Mouse (Mus musculus) spleen, postnatal 4 days (tissue): Measurements from ENCODE around the gene D130043K22Rik.

Source experiments
- DNase-seq, 2 experiments: peaks; one replicate each; pipeline ENCODE4 v3.0.0; 2022; ENCODE audit warnings: low spot score in 2 of 2

The D130043K22Rik gene

DNA sequence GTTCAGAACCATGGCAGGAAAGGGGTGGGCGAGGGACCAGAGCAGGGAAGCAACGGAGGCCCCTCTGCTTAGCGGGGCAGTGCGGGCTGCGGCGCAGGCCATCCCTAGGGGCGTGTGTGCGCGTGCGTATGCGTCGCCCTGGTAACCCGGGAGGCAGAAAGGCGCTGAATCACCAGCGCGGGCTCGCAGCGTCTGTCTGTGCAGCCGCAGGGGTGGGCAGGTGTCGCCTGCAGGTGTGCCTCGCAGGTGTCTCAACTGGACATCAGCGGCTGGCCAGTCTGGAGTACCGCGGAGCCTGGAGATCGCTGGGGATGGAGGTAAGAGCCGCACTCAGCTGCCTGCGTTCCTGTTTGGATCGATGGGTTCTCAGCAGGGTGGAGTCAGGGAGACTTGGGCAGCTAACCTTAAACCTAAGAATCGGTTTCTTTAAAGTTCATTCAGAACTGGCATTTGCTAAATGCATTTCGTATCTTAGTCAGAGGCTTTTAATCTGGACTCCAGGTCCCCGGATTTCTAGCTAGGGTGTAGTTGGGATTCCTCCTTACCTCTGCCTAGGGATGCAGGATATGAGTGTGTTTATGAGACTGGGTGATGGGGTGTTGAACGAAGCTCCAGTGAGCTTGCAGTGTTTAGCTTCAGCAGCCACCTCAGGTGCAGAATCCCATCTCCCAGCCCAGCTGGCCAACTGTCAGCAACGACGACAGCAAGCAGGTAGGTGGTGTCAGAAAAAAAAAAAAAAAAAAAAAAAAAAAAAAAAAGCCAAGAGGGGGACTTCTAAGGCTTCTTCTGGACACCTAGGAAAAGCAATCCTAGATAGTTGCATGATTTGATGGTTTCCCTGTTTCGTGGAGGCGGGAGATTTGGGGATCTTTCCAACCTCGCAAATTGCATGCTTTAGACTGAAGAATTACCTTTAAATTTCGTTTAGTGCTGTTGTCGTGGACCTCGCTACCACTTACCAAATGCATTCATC is at the start of gene D130043K22Rik:
D130043K22Rik (plus strand) TSS at position 153 of the 973 bp plus-strand sequence.
- DNase-seq, result no peak

DNA sequence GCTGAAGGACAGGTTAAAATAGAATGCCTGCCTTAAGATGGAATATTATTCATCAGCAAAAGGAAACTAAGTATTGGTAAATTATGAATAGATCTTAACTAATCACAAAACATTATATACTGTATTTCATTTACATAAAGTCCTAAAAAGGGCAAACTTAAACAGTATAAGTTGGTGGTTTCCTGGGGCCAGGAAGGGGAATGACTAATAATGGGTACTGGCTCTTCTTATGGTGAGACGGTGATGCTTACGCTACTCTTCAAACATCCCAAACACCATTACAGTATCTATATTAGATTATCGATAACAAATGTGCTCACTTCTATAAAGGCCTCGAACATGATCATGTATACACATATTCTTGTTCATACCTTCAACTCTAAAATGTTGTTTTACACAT is 46.2 kb upstream of the D130043K22Rik start:
- DNase-seq, result no peak

DNA sequence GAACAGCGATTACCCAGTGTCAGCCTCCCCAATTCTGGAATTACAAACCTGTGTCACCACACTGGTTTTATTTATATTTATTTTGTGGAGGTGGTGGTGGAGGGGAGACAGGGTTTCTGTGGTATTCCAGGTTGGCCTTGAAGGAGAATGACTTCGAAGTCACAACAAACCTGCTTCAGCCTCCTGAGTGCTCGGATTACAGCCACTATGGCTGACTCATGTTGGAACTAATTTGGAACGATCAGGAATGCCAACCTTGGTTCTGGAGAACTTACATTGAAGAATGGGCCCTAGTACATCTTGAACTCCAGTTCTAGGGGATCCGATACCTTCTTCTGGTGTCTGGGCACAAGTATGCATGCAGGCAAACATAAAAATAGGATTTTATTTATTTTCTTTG is 45.6 kb upstream of the D130043K22Rik start:
- DNase-seq, result no peak

DNA sequence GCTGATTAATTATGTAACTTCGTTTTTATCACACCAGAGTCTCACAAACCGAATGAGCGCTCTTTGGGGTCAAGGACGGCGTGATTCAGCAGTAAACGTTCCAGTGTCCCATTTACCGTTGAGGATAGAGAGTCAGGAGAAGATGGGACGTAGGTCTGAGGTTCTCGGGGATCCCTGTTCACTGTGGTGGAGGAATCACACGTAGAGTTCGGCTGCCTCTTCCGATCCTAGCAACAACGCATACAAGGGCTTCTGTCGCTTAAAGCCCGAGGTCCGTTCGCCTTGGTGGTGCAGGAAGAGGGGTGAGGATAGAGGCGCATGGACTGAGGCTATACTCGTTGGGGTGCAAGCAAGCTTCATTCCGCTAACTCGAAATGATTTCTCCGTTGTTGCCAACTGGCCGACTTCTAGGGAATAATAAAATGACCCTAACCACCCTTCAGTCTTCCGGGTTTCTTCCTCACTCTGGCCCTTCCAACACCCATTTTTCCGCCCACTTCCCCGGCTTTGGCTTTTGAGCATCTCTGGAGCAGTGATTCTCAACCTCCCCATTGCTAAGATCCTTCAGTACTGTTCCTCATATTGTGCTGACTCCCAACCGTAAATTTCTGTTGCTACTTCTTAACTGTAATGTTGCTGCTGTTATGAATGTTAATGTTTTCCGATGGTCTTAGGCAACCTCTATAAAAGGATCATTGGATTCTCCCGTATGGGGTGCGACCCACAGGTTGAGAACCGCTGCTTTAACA is 44.8 kb upstream of the D130043K22Rik start:
- DNase-seq, result peak; percentile 32 to 74

DNA sequence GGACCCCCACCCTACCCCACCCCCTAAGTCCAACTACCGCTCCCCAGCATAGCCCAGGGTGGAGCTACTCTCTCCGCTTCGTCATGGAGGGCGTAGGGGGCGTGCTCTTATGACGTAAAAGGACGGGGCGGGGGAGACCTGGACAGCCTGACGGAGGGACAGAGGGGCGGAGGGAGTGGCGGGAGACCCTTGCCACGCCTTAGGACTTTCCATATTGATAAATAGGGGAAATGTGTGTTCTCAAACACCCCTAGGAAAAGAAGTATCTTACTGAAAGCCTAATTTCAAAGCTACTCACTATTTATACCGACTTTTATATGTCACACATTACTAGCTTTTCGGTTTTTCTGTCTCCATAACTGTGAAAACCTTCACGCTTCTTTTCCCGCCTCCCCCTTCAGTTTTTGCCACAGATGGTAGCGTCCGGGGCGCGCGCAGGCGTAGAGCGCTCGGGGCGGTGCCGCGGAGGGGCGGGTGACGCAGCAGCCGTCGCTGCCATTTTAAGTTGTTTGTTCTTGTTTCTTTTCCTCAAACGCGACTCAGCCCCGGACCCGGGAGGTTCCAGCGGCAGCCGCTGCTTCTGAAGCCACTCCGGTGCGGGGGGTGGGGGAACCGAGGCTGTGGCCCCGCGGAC is 44.1 kb upstream of the D130043K22Rik start:
- DNase-seq, result peak; percentile 97 to 98

DNA sequence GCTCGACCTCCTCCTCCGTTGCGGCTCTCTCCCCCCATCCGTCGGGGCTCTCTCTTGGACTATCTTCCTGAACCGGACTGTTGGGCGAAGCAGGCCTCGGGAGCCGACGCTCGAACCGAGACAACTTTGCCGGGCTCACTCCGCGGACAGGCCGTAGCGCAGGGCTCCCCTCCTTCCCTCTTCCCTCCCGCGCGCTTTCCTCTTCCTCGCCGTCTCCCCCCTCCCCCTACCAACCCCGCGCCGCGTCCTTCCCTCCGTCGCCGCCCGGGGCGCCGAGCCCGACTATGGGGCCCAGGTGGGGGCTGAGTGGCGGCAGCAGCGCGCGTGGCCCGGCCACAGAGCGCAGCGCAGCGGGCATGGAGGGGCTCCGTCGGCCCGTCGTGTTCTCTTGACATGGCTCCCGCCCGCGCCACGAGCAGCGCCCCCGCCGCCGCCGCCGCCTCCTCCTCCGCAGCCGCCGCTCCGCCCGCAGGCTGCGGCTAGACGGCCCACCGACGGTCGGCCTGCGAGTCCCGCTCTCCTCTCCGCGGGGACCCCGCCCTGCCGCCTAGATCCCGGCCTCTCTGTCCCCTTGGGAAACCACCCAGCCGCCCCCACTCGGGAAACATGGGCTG is 43.5 kb upstream of the D130043K22Rik start, which contains the start of gene BC005537:
BC005537 (plus strand) TSS at position 350 of the 614 bp plus-strand sequence.
- peak; percentile 62 to 86 for DNase-seq

DNA sequence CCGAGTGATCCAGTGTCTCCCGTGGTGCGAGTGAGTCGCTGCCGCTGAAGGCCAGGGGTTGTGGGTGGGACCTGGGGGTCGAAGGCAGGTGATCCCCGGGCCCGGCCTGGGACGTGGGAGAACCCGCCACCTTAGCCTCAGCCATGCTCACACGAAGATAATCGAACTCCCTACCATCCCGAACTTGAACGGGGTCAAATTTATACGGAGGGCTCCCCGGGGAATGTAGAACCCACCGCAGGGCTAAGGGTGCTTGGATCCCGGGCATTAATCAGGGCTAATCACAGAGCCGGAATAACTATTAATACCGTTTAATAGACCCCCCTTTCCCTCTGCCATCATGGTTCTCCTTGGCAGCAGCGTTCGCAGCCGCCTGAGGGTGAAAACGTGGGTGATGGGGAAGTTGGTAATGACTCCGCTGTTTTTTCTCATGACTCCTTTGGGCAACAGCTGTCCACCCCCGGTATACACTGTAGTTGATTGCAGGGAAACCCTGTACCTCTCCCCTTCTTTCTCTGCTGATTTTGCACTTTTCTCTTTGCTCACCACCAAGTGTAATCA is 42.7 kb upstream of the D130043K22Rik start:
- DNase-seq, result peak; percentile 46 to 79

DNA sequence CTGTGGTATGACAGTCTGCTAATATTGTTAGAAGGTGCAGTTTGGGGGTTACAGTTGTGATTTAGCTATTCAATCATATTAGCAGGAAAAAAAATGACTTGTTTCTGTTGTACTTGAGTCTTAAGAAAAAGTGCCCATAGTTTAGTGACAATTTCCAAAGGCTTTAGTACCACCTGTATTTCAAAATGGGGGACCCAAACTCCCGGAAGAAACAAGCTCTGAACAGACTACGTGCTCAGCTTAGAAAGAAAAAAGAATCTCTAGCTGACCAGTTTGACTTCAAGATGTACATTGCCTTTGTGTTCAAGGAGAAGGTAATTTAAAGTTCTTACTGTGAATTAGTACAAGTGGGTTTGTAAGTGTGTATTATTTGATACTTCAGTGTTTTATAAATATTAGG is 41.7 kb upstream of the D130043K22Rik start:
- no peak for DNase-seq

DNA sequence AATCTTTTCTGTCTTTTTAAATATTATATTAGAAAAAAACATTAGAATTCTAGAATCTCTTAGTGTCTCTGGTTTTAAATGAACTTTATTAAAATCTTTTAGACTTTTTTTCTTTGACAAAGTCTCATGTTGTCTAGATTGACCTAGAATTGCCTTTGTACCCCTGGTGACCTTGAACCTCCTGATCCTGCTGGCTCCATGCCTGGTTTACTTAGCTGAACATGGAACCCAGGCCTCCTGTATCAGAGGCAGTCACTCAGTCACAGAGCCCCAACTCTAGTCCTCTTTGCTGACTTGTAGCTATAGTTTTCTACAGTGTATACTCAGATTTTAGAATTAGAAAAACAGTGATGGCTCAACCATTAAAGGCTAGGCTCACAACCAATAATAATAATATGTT is 38.9 kb upstream of the D130043K22Rik start:
- DNase-seq, result no peak

DNA sequence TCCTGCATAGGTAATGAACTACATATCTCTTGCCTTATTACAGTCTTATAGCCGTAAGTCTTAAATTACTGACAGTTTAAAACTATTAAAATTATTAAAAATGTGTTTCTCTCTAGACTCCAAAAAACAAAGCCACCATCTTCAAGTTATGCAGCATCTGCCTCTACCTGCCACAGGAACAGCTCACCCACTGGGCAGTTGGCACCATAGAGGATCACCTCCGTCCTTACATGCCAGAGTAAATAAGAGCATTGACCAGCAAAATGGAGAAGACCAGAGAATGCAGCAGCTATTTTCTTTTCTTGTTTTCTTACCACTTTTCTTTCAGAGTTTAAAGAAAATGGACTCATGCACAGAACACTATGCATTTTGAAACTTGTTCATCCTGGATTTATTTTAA is 32.4 kb upstream of the D130043K22Rik start:
- no peak for DNase-seq

DNA sequence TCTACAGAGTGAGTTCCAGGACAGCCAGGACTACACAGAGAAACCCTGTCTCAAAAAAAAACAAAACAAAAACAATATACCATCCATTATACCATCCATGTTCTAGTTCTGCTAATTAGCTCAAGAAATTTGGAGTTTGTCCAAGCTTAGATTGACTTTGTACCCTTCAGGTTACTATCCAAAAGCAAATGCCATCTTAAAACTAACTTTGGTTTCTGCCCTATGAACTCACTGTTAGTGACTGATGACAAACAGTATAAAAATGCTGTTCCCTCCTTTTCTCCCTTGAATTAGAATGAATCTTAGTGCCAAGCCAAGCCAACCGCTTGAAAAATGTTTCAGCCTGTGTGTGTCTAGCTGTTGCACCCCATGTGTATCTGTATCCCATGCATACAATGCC is 30.3 kb upstream of the D130043K22Rik start:
- DNase-seq, result no peak

DNA sequence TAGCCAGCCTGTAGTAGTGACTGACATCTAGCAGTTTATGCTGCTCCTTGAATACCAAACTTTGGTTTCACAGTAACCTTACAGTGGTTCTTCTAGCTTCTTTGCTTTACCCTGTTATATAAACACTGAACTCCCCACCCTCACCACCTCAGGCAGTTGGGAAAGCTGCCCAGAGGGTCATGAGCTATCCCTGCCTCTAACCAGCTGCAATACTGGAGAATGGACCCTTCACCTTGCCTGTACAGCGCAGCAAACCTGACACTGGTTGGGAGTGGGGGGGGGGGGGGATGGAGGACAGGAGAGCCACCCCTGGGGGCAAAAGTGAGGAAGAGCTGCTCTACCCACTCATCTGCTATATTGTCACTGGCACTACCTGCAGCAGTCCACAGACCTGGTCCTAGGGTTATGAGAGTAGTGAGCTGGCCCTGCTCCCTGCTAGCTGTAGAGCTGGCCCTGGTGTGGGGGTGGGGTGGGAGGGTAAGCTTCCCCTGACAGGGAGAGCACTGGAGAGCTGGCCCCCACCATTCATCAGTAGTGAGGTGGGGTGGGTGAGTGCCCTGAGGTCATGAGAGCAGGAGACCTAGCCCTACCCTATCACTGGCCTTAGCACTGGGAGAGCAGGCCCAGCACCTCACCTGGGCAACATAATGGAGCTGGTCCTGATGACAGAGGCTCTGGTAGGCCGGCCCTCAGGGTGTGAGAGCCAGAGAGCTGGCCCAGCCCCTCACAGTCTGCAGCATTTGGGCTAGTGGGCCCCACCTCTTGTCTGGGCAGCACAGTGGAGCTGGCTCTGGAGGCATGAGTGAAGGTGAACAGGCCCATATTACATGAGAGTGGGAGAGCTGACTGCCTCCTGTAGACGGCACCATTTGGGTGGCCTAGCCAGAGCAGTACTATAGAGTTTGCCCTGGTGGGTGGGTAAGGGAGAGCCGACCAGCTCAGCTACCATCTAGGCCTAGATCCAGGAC is 28.5 kb upstream of the D130043K22Rik start:
- peak in 1 of 2 experiments; percentile 63 for DNase-seq

DNA sequence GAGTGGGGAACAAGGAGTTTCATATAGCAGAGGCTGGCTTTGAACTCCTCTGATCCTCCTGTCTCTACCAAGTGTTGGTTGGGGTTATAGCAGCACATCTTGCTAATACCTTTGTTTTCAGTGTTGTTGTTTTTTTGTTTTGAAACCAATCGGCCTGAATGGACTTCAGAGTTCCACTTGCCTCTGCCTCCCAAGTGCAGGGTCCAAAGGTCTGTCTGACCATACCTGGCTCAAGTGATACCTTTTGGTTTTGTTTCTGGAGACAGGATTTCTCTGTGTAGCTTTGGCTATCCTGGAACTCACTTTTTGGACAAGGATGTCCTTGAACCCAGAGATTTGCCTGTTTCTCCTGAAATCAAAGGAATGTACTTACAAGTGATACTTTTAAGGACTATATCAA is 25.0 kb upstream of the D130043K22Rik start:
- DNase-seq, result no peak

DNA sequence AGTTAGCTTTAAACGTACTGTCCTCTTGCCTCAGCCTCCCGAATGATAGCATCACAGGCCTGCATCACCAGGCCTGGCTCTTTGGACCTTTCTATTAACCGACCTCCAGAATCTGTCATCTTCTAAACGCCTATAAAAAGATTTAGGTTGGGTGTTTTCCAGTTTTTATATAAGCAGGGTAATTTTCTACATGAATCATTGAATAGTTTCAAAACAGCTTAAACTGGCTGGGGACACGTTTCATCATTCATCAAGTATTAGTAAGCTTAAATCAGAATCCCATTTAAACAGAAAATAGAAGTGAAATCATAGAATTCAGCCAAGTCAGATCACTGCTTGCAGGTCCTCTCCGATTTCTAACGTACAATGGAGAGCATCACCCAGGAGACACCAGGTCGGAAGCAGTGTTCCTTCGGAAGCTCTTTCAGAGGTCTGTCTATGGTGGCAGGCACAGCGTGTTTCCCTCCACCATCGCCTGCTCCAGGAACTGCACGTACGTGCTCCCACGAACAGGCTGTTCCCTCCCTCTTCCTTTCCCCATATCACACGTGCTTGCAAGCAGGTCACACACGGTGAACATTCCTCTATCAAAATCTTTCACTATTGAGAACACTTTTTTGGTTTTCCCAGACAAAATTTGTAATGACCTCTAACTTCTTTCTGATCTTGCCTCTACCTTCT is 22.1 kb upstream of the D130043K22Rik start:
- no peak for DNase-seq

DNA sequence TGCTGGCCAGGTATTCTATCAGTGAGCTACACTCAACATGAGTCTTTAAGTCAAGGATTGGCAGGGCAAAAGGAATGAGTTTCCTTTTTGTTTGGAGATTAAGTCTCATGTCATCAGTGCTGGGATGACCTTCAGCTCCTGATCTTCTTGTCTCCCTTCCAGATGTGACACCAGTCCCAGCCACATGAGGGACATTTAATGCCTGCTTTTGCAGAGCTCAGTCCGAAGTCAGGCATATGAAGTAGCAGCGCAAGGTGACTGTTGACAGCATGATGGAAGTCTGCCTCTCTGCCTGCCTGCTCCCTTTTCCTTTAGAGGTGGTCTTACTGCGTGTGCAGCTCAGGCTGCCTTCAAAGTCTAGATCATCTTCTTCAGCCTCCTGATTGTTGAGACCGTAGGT is 20.3 kb upstream of the D130043K22Rik start:
- no peak for DNase-seq

DNA sequence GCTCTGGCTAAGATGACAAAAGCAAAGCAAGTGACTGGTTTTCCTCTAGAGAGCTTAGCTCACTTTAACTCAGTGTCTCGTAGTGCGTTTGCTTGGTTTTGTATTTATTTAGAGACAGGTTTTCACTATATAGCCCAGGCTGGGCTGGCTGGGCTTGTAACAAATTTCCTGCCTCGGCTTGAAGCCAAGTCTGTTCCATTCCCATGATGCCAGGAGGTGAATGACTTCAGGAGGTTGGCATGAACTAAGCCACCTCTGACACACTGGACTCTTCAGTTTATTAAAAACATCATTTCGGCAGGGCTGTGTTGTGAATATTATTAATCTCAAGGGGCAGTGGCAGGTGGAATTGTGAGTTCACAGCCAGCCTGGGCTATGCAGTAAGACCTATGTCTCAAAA is 19.3 kb upstream of the D130043K22Rik start:
- no peak for DNase-seq

DNA sequence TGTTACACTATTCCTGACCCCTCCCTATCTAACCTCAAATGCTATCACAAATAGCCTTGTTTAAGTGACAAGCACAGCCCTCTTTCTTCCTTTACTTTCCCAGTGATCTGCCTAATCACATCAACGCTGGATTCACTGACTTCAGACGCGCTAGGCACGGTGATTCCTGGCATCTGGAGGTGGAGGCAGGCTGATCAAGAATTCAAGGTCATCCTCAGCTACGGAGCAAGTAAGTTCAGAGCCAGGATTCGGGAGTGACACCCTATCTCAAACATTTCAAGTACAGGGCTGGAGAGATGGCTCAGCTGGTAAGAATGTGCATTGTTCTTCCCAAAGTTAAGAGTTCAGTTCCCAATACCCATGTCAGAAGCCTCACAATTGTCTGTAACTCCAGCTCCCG is 18.8 kb upstream of the D130043K22Rik start:
- DNase-seq, result no peak

DNA sequence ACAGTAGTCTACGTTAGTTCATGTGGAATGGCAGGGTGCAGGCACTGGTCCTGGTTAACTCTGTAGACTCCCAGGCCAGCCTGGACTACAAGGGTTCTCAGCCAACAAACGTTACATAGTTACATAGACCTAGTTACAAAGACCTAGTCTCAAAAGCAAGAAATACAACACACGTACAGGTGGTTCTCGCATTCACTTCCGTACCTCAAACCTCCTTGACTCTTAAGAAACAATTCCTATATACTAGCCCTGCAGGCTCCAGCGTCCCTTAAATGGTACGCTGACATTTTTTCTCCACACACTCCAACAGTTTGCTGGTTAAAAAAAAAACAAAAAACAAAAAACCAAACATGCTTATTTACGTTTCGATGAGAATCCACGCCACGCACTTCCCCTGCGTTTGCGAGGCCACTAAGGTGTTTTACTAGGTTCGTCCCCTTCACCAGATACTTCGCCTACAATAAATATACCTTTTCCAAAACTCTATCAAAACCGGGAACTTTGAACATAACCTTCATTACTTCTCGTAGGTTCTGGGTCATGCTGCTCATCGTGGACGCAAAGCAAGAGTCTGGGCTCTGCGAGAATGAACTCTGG is 14.1 kb upstream of the D130043K22Rik start:
- no peak for DNase-seq
